Mouse (Mus musculus) embryo, embryonic 9.5 days (tissue): ENCODE results near the gene Ablim1.

Experiments used
- DNase-seq: peaks from one replicate; pipeline ENCODE4 v3.0.0-alpha.2; 2017; ENCODE audit errors: extremely low spot score

The Ablim1 gene

DNA sequence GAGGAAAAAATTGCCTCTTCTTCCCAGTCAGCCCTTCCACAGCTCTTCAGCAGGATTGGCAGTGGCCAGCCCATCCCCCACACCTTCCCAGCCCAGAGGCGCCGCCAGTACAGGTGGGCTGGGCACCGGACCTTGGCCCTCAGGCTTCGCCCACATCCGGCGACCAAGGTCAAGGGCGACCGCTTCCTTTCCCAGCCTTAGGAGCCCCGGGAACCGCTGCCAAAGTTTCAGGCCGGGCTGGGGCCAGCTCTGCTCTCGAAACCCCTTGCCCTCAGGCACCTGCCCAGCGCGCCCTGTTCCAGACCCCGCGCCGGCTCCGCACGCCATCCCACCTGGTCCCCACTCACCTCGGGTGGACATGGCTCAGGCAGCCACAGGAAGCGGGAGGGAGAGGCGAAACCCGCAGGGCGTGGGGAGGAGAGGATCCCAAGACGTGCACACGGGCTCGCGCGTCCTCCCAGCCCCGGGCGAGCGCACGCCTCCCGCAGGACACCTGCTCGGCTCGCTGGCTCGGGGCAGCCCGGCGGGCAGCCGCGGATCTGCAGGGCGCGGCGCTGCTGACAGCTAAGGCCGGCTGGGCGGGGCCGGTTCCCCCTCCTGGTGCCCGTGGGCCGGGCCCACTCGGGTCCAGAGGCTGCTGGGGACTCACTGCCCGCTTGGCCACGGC, at the start of gene Ablim1:
TSS of gene Ablim1 (minus strand) at position 574 of the 667 bp plus-strand sequence.
- no peak for DNase-seq

GRCm38 (mm10) chr19:57363538-57363937, 48.8 kb upstream of the Ablim1 start:
- DNase-seq: no peak

DNA sequence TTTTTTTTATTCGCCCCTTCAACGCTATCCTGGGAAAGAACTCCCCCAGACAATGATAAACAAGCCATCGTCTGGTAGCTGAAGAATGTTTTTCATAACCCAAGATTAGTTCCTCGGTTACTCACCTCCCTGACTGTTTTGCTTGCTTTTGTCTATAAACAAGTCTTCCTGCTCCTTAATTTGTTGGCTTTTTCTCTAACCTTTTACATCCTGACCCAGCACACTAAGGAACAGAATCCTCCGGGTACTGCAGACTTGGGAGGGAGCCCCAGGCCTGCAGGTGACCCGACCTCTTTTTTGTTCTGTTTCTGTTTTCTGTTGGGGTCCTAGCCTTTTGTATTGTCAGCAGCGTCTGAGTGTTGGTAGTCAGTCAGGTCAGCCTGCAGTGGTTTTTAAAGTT, 48.4 kb upstream of the Ablim1 start:
- DNase-seq: no peak

- no peak for DNase-seq
Observed at GRCm38 (mm10) chr19:57362586-57362985, 47.9 kb upstream of the Ablim1 start.

DNA sequence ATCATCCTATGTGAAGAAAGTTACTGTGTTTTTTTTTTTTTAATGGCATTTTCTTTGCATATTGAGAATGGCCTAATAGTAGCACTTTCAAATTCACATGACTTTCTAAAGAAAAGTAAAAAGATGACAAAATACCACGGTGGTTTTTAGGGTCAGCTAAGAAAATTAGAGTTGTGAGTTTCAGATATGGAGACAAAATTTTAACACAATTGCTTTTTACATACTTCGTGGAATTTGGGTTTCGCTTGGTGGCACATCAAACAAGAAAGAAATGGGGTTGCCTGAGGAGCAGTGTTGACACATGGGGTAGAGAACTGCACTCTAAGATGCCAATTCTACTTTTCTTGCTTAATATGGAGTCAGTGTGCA, 47.2 kb upstream of the Ablim1 start:
- DNase-seq: no peak

- DNase-seq: peak; percentile 78
Observed at GRCm38 (mm10) chr19:57361131-57361938, 46.6 kb upstream of the Ablim1 start.

GRCm38 (mm10) chr19:57360341-57361130, 45.8 kb upstream of the Ablim1 start, which contains the start of gene Fam160b1:
Fam160b1 (plus strand) TSS chr19:57360680.
- DNase-seq: peak; percentile 100

DNA sequence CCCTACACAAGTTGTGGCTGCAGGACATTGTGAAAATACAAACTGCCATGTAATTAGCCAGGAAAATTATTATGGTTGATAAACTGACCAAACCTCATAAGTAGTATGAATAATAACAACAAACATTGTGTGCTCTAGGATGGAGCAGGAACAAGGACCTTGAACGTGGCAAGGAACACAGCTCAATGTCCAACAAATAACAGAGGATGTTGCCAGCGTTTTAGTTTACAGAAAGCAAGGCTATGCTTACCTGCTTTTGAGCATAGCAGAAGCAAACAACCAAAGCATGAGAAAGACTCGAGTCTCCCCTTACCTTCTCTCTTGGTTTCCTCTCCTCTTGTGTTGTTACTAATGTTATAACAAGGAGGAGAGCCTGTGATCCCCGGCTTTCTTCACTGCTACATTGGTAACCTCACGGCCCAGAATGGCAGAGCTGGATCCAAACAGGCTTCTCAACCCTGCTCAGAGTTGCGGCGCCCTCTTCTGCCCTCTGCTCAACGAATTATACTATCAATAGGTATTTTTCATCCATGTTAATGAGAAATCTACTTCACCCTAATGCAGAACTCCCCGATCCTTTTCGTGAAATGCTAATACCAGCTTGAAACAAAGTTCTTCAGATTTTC, 45.1 kb upstream of the Ablim1 start:
- DNase-seq: peak; percentile 18

GRCm38 (mm10) chr19:57358836-57359598, 44.3 kb upstream of the Ablim1 start:
- no peak for DNase-seq

GRCm38 (mm10) chr19:57358322-57358721, 43.6 kb upstream of the Ablim1 start:
- DNase-seq: no peak

DNA sequence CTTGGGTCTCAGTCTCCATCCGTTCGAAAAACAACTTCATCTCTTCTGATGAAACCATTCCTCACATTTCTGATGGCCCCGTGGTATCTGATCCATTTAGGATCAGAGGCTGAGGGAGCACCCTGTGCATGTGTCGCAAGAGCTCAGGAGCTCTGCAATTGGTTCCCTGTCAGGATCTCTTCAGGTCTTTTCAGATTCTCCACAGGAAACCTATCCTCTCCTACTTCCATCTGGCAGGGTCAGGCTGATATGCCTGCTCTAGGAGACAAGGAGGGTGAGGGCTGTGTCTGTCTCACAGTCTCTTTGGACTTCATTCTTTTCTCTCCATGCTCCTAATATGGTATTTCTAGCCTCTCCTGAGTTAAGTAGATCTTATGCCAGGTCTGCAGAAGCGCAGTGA, 43.1 kb upstream of the Ablim1 start:
- no peak for DNase-seq

DNA sequence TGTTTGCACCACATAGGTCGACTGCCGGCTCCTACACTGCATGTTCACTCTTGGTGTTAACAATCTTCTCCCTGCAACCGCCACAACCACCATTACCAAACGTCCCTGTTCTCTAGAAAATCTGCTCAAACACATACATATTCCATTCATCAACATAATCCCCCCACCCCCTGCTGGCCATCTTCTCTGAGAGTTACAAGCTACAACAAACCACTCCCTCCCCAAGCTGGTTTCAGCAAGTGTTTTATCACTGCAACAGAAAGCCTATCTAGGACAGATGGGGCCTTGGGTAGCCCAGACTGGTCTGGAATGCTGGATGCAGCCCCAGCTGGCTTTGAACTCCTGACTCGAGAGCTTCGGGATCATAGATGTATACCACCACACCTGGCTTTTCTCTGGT, 42.5 kb upstream of the Ablim1 start:
- no peak for DNase-seq

DNA sequence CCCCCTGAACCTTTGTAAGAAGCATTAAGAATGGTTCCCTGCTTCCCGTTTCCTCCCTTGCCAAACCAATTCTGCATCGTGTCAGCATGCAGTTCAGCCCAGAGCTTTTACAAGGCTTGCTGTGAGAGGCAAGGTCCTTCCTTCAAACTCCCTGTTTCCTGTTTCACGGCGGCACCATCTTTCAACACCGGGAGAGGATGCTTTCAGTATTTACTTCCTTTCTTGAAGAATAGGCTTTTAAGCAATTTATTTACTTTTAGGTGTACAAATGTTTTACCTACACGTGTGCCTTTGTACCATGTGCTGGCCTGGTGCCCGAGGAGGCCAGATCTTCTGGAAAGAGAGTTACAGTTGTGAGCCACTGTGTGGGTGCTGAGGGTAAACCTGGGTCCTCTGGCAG, 41.6 kb upstream of the Ablim1 start:
- no peak for DNase-seq

GRCm38 (mm10) chr19:57355451-57356251, 40.9 kb upstream of the Ablim1 start:
- peak; percentile 16 for DNase-seq

GRCm38 (mm10) chr19:57354715-57355114, 40.0 kb upstream of the Ablim1 start:
- no peak for DNase-seq

DNA sequence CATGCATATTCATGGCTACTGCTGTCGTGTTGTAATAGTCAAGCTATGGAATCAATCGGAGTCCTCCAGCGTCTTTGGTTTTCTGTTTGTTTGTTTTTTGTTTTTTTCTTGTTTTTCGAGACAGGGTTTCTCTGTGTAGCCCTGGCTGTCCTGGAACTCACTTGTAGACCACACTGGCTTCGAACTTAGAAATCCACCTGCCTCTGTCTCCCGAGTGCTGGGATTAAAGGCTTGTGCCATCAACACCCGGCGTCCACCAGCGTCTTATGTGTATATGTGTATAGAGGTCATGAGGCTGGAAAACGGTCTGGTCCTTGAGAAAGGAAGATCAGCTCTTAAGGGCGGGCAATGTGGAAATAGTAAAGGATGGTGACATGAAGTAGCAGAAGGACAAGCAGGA, 39.3 kb upstream of the Ablim1 start:
- DNase-seq: no peak

DNA sequence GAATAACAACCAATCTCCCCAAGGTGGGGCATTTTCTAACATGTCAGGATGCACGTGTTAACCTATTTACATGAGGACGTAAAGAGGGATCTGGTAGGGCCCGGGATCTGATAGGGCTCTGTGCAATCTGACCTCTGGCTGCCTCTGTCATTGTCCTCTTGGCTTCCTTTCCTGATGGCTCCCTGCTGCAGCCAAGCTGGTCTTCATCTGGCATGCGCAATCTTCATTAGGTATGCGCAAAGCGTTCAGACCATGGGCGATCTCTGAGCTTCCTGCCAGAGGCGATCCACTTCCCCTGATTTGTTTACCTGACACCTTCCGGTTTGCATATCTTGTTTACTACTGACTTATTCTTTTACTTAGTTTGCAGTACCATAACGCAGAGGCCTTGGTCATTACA, 38.5 kb upstream of the Ablim1 start:
- no peak for DNase-seq

GRCm38 (mm10) chr19:57352337-57352935, 37.7 kb upstream of the Ablim1 start:
- no peak for DNase-seq

- no peak for DNase-seq
Observed at GRCm38 (mm10) chr19:57349096-57349495, 34.4 kb upstream of the Ablim1 start.

DNA sequence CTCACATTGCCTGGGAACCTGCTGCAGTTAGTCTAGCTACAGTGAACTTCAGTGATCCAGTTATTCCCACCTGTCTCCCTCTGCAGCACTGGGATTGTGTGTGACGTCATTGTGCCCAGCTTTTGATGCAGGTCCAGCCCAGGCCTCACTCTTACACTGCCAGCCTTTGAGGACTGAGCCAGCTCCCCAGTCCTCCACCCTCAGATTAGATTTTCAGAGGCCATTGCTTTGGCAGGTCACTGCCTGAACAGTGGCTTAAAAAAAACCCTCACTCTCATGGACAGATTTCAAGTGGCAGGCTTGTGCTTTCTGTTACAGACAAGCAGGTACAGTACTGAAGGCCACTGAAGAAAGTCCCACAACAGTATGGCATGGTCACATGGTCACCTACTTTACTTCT, 30.0 kb upstream of the Ablim1 start:
- DNase-seq: no peak
